Mouse (Mus musculus): ENCODE results near the gene Madcam1.

- TF ChIP-seq RAD21 (IDR thresholded peaks at IDR 0.05; ENCODE audit: low read depth, low read length) (no peak), CTCF (conservative IDR thresholded peaks at IDR 0.05 in 1 of 2, IDR thresholded peaks at IDR 0.05 in 1 of 2; ENCODE audit: low read depth in 2 of 2, low read length in 2 of 2) (no peak), NRF1 (IDR thresholded peaks at IDR 0.05; ENCODE audit: low read depth, low read length) (no peak), RCOR1 (conservative IDR thresholded peaks at IDR 0.05; ENCODE audit: low read depth, low read length) (no peak), BHLHE40 (IDR thresholded peaks at IDR 0.05; ENCODE audit: low read depth, low read length) (no peak), MAFK (IDR thresholded peaks at IDR 0.05; ENCODE audit: insufficient replicate concordance, low read length) (no peak), SMC3 (IDR thresholded peaks at IDR 0.05; ENCODE audit: low read depth, low read length) (no peak), POLR2A (IDR thresholded peaks at IDR 0.05; ENCODE audit: low read depth, low read length) (no peak)
These were observed 34.1 kb downstream of the Madcam1 start for GRCm38 (mm10) chr10:79698459-79698858.
